Mouse (Mus musculus): ENCODE results near the gene Cpne7. TPM values are rescaled to one million over a fixed set of nuclear protein-coding genes. Genes with fewer than 3 reads are reported as not detected.

Gene Cpne7
- total RNA-seq, 2 experiments from 2014 or later, result 0.13 to 0.20 TPM

GRCm38 (mm10) chr8:123103285-123103684 is 13.9 kb upstream of the Cpne7 start:
- H3K4me3 ChIP-seq, result peak overlapping the region; percentile 92
- intact Hi-C loops (cut with DNase I), result loop anchor here (5.0 kb wide), 1 partner anchor 109 kb away; the partner anchor contains the start of genes Chmp1a and Spata33
- DNase-seq, result no peak
- no peak for TF ChIP-seq CTCF (IDR thresholded peaks at IDR 0.05)
- H3K27ac ChIP-seq, result peak overlapping the region; percentile 96

- peak overlapping the region; percentile 96; the same call in 1 of the 2 replicates for H3K27ac ChIP-seq
- no peak for TF ChIP-seq CTCF (IDR thresholded peaks at IDR 0.05)
- intact Hi-C loops (cut with DNase I), result loop anchor here (5.0 kb wide), 1 partner anchor 108 kb away; the partner anchor contains the start of genes Chmp1a and Spata33
- no peak for DNase-seq
- H3K4me3 ChIP-seq, result peak overlapping the region; percentile 92
Observed at GRCm38 (mm10) chr8:123104046-123104767, 13.0 kb upstream of the Cpne7 start.

- H3K27ac ChIP-seq, result no peak overlapping the region
- DNase-seq, result no peak
- intact Hi-C loops (cut with DNase I), result loop anchor here (2.0 kb wide), 1 partner anchor 85 kb away; no protein-coding TSS in a partner anchor
- TF ChIP-seq CTCF (IDR thresholded peaks at IDR 0.05), result peak; percentile 61
- H3K4me3 ChIP-seq, result no peak overlapping the region
Observed at GRCm38 (mm10) chr8:123105553-123106326, 11.4 kb upstream of the Cpne7 start.

- peak; percentile 57 for TF ChIP-seq CTCF (IDR thresholded peaks at IDR 0.05)
- DNase-seq, result no peak
- Histone ChIP-seq H3K27ac (no peak overlapping the region), H3K4me3 (no peak overlapping the region)
- intact Hi-C loops (cut with DNase I), result loop anchor here (2.0 kb wide), 1 partner anchor 84 kb away; no protein-coding TSS in a partner anchor
Observed at GRCm38 (mm10) chr8:123106531-123106930, 10.6 kb upstream of the Cpne7 start.

GRCm38 (mm10) chr8:123108010-123108409 is 9.2 kb upstream of the Cpne7 start:
- Histone ChIP-seq H3K4me3 (no peak overlapping the region), H3K27ac (no peak overlapping the region)
- no peak for DNase-seq
- intact Hi-C loops (cut with DNase I), result no loop called here
- peak; percentile 55 for TF ChIP-seq CTCF (IDR thresholded peaks at IDR 0.05)

GRCm38 (mm10) chr8:123108953-123109352 is 8.2 kb upstream of the Cpne7 start:
- Histone ChIP-seq H3K27ac (no peak overlapping the region), H3K4me3 (no peak overlapping the region)
- no peak for TF ChIP-seq CTCF (IDR thresholded peaks at IDR 0.05)
- no peak for DNase-seq
- intact Hi-C loops (cut with DNase I), result no loop called here

- H3K27ac ChIP-seq, result no peak overlapping the region
- H3K4me3 ChIP-seq, result no peak overlapping the region
- intact Hi-C loops (cut with DNase I), result no loop called here
- TF ChIP-seq CTCF (IDR thresholded peaks at IDR 0.05), result peak; percentile 72
- DNase-seq, result peak; percentile 62
Observed at GRCm38 (mm10) chr8:123110649-123111048, 6.5 kb upstream of the Cpne7 start.

- Histone ChIP-seq H3K4me3 (no peak overlapping the region), H3K27ac (no peak overlapping the region)
- intact Hi-C loops (cut with DNase I), result no loop called here
- DNase-seq, result no peak
- no peak for TF ChIP-seq CTCF (IDR thresholded peaks at IDR 0.05)
Observed at GRCm38 (mm10) chr8:123112892-123113291, 4.3 kb upstream of the Cpne7 start.

- intact Hi-C loops (cut with DNase I), result no loop called here
- TF ChIP-seq CTCF (IDR thresholded peaks at IDR 0.05), result no peak
- no peak overlapping the region for H3K4me3 ChIP-seq
- DNase-seq, result no peak
- no peak overlapping the region for H3K27ac ChIP-seq
Observed at GRCm38 (mm10) chr8:123113908-123114469, 3.2 kb upstream of the Cpne7 start.

GRCm38 (mm10) chr8:123114644-123115043 is 2.5 kb upstream of the Cpne7 start:
- intact Hi-C loops (cut with DNase I), result no loop called here
- DNase-seq, result no peak
- Histone ChIP-seq H3K27ac (no peak overlapping the region), H3K4me3 (no peak overlapping the region)
- TF ChIP-seq CTCF (IDR thresholded peaks at IDR 0.05), result no peak

- no peak for DNase-seq
- Histone ChIP-seq H3K4me3 (peak overlapping the region; percentile 73), H3K27ac (no peak overlapping the region)
- TF ChIP-seq CTCF (IDR thresholded peaks at IDR 0.05), result no peak
- intact Hi-C loops (cut with DNase I), result no loop called here
Observed at GRCm38 (mm10) chr8:123117744-123118143, 570 bp downstream of the Cpne7 start.

- TF ChIP-seq CTCF (IDR thresholded peaks at IDR 0.05), result no peak
- intact Hi-C loops (cut with DNase I), result no loop called here
- H3K27ac ChIP-seq, result no peak overlapping the region
- DNase-seq, result no peak
- H3K4me3 ChIP-seq, result no peak overlapping the region
Observed at GRCm38 (mm10) chr8:123122059-123122458, 4.9 kb downstream of the Cpne7 start.

GRCm38 (mm10) chr8:123122670-123123069 is 5.5 kb downstream of the Cpne7 start:
- TF ChIP-seq CTCF (IDR thresholded peaks at IDR 0.05), result no peak
- Histone ChIP-seq H3K27ac (no peak overlapping the region), H3K4me3 (no peak overlapping the region)
- DNase-seq, result no peak
- intact Hi-C loops (cut with DNase I), result no loop called here

All from gastrocnemius, adult 2 months (tissue).